Mouse (Mus musculus): Measurements from ENCODE around the gene Alad. TPM values are rescaled to one million over a fixed set of nuclear protein-coding genes. Genes with fewer than 3 reads are reported as not detected.
A peak's percentile ranks its signal among the peaks of the same experiment; 100 is the strongest.

The Alad gene
- polyA plus RNA-seq, 1 experiment from 2014 or later, result 77.5 TPM

- no peak overlapping the region for H3K4me3 ChIP-seq (ENCODE audit: low read depth, low read length)
- H3K27ac ChIP-seq (ENCODE audit: low read depth, low read length), result no peak overlapping the region
- WGBS, result 93% methylated on average over 7 of the region's 7 CpGs
- H3K36me3 ChIP-seq (ENCODE audit: control insufficient read depth, insufficient read depth, low read length), result no peaks in the 10 kb centered on the region
- peaks cover 3% of the 10 kb centered on the region; the same call in 1 of the 2 replicates for H3K4me1 ChIP-seq (replicated peaks; ENCODE audit: control insufficient read depth, insufficient read depth, low read length)
- no peak for DNase-seq (ENCODE audit: low spot score)
- H3K4me2 ChIP-seq (replicated peaks; ENCODE audit: low read depth, low read length), result no peak overlapping the region
- ATAC-seq (ENCODE audit: low FRiP score), result no peak
- H3K9ac ChIP-seq (ENCODE audit: low read depth, low read length), result no peak overlapping the region
- no peaks in the 10 kb centered on the region for H3K9me3 ChIP-seq (ENCODE audit: control insufficient read depth, low read length)
- no peaks in the 10 kb centered on the region for H3K27me3 ChIP-seq (ENCODE audit: control insufficient read depth, insufficient read depth, low read length)
These were observed 4.7 kb downstream of the Alad start for GRCm38 (mm10) chr4:62514995-62515394.

DNA sequence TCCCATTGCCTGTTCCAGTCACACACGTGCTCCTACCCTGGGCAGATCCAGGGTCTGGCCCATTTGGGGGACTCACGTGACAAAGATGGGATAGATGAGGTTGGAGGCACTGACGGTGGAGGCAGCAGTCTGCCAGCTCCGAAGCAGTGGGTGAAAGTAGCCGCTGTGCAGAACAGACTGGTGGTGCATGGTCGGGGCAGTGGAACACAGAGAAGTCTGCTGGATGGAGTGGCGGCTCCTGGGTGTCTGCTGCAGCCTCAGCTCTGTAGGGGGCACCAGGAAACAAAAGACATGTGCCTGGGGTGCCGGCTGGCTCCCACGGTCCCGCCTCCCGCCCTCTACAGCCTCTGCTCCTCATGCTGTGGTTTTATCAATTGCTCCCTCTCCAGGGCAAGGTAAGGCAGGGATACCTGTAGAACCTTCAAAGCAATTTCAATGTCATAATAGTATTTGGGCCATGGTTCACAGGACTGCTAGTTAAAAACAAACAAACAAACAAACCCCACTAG lies 5.7 kb downstream of the Alad start:
- Histone ChIP-seq H3K4me3 (ENCODE audit: low read depth, low read length) (no peak overlapping the region), H3K36me3 (ENCODE audit: control insufficient read depth, insufficient read depth, low read length) (no peaks in the 10 kb centered on the region), H3K9ac (ENCODE audit: low read depth, low read length) (no peak overlapping the region), H3K9me3 (ENCODE audit: control insufficient read depth, low read length) (no peaks in the 10 kb centered on the region), H3K27me3 (ENCODE audit: control insufficient read depth, insufficient read depth, low read length) (no peaks in the 10 kb centered on the region), H3K27ac (ENCODE audit: low read depth, low read length) (no peak overlapping the region), H3K4me1 (replicated peaks; ENCODE audit: control insufficient read depth, insufficient read depth, low read length) (peaks cover 3% of the 10 kb centered on the region; the same call in 1 of the 2 replicates), H3K4me2 (replicated peaks; ENCODE audit: low read depth, low read length) (no peak overlapping the region)
- DNase-seq (ENCODE audit: low spot score) (no peak), ATAC-seq (ENCODE audit: low FRiP score) (no peak)
- 60% methylated on average over 11 of the region's 11 CpGs for WGBS

DNA sequence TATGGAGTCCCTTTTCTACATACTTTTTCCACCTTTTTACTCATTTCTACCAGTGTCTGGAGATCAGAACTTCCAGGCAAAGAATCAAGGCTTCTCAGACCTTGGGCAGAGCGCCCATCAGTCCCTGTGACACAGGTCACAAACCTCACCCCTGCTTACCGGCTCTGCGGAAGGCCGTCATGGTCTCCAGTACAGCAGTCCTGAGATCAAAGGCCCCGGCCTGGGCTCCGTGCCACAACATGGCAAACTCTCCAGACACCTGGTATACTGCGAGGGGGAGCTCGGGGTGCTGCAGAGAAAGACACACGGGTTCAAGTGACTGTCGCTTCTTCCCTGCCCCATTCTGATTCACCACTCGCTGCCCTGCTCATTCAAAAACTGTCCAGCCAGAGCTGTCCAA lies 9.8 kb downstream of the Alad start:
- ATAC-seq (ENCODE audit: low FRiP score) (no peak), DNase-seq (ENCODE audit: low spot score) (no peak)
- H3K4me3 ChIP-seq (ENCODE audit: low read depth, low read length), result no peak overlapping the region
- H3K9ac ChIP-seq (ENCODE audit: low read depth, low read length), result no peak overlapping the region
- H3K4me1 ChIP-seq (replicated peaks; ENCODE audit: control insufficient read depth, insufficient read depth, low read length), result no peaks in the 10 kb centered on the region
- H3K27me3 ChIP-seq (ENCODE audit: control insufficient read depth, insufficient read depth, low read length), result no peaks in the 10 kb centered on the region
- 95% methylated on average over 11 of the region's 11 CpGs for WGBS
- H3K36me3 ChIP-seq (ENCODE audit: control insufficient read depth, insufficient read depth, low read length), result no peaks in the 10 kb centered on the region
- no peaks in the 10 kb centered on the region for H3K9me3 ChIP-seq (ENCODE audit: control insufficient read depth, low read length)
- H3K27ac ChIP-seq (ENCODE audit: low read depth, low read length), result no peak overlapping the region
- no peak overlapping the region for H3K4me2 ChIP-seq (replicated peaks; ENCODE audit: low read depth, low read length)

GRCm38 (mm10) chr4:62508839-62509238 lies 10.9 kb downstream of the Alad start:
- H3K27me3 ChIP-seq (ENCODE audit: control insufficient read depth, insufficient read depth, low read length), result no peaks in the 10 kb centered on the region
- no peak for ATAC-seq (ENCODE audit: low FRiP score)
- H3K4me1 ChIP-seq (replicated peaks; ENCODE audit: control insufficient read depth, insufficient read depth, low read length), result no peaks in the 10 kb centered on the region
- no peak for DNase-seq (ENCODE audit: low spot score)
- no peak overlapping the region for H3K4me3 ChIP-seq (ENCODE audit: low read depth, low read length)
- no peak overlapping the region for H3K27ac ChIP-seq (ENCODE audit: low read depth, low read length)
- no peaks in the 10 kb centered on the region for H3K9me3 ChIP-seq (ENCODE audit: control insufficient read depth, low read length)
- no peaks in the 10 kb centered on the region for H3K36me3 ChIP-seq (ENCODE audit: control insufficient read depth, insufficient read depth, low read length)
- H3K9ac ChIP-seq (ENCODE audit: low read depth, low read length), result no peak overlapping the region
- H3K4me2 ChIP-seq (replicated peaks; ENCODE audit: low read depth, low read length), result no peak overlapping the region
- 83% methylated on average over 5 of the region's 5 CpGs for WGBS

DNA sequence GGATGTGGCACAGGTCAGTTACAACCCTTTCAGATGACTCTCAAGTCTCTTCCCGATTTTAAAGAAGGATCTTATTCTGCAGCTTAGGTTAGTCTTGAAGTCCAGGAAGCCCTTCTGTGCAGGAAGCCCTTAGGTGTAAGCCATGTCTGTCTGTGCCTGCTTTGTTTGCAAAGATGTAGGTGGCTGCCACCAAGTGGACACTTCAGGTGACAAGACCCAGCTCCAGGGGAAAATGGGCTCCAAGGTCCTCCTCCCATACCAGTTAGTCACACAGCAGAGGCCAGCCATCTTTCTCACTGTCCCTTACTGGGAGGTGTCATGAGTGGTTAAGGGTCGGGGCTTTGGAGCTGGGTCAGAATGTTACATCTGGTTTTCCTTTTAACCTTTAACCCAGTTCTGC lies 12.9 kb downstream of the Alad start:
- DNase-seq (ENCODE audit: low spot score) (no peak), ATAC-seq (ENCODE audit: low FRiP score) (no peak)
- Histone ChIP-seq H3K4me3 (ENCODE audit: low read depth, low read length) (no peak overlapping the region), H3K9ac (ENCODE audit: low read depth, low read length) (no peak overlapping the region), H3K4me2 (replicated peaks; ENCODE audit: low read depth, low read length) (no peak overlapping the region), H3K27ac (ENCODE audit: low read depth, low read length) (no peak overlapping the region), H3K4me1 (replicated peaks; ENCODE audit: control insufficient read depth, insufficient read depth, low read length) (no peaks in the 10 kb centered on the region), H3K9me3 (ENCODE audit: control insufficient read depth, low read length) (no peaks in the 10 kb centered on the region), H3K36me3 (ENCODE audit: control insufficient read depth, insufficient read depth, low read length) (no peaks in the 10 kb centered on the region), H3K27me3 (ENCODE audit: control insufficient read depth, insufficient read depth, low read length) (no peaks in the 10 kb centered on the region)
- 60% methylated on average over 2 of the region's 2 CpGs for WGBS

- Histone ChIP-seq H3K4me2 (replicated peaks; ENCODE audit: low read depth, low read length) (no peak overlapping the region), H3K4me3 (ENCODE audit: low read depth, low read length) (no peak overlapping the region), H3K27me3 (ENCODE audit: control insufficient read depth, insufficient read depth, low read length) (no peaks in the 10 kb centered on the region), H3K9me3 (ENCODE audit: control insufficient read depth, low read length) (no peaks in the 10 kb centered on the region), H3K27ac (ENCODE audit: low read depth, low read length) (no peak overlapping the region), H3K9ac (ENCODE audit: low read depth, low read length) (no peak overlapping the region), H3K36me3 (ENCODE audit: control insufficient read depth, insufficient read depth, low read length) (no peaks in the 10 kb centered on the region), H3K4me1 (replicated peaks; ENCODE audit: control insufficient read depth, insufficient read depth, low read length) (no peaks in the 10 kb centered on the region)
- DNase-seq (ENCODE audit: low spot score) (no peak), ATAC-seq (ENCODE audit: low FRiP score) (no peak)
- WGBS, result 86% methylated on average over 3 of the region's 3 CpGs
These were observed 13.7 kb downstream of the Alad start for GRCm38 (mm10) chr4:62505991-62506390.

DNA sequence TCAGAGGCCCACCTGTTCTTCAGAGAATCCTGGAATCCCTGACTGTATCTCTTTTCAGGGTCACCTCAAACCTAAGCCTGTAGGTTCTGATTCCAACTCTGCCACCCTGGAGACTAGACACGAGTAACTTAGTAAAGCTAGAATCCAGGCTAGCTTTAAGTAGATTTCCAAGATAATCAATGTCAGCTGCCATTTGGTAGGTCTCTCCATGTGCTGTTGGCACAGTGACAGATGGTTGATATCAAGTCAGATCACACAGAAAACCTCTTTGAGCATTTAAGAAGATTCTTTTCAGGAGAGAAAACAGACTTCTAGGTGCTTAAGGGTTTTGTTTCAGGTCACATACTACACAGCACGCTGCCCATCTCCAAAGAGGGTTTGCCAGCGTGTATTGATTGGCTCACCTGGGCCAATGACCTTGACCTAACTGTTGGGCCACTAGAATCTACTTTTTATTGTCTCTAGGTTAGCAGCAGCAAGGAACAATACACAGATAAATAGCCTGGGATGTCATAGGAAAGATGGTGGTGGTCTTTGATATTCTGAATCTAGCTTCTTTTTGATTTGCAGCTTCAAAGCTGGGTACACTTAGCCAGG lies 16.2 kb downstream of the Alad start, which contains the start of gene Hdhd3:
Gene Hdhd3, minus strand, starts transcription at position 94 of the 597 bp plus-strand sequence.
- Histone ChIP-seq H3K4me2 (replicated peaks; ENCODE audit: low read depth, low read length) (peak within 1 kb of the TSS; percentile 67), H3K27ac (ENCODE audit: low read depth, low read length) (peak within 1 kb of the TSS; percentile 30; the same call in 1 of the 2 replicates), H3K4me1 (replicated peaks; ENCODE audit: control insufficient read depth, insufficient read depth, low read length) (no peaks in the 10 kb centered on the region), H3K36me3 (ENCODE audit: control insufficient read depth, insufficient read depth, low read length) (0 out of 2 replicates have a peak, but pooled peaks cover 5% of the 10 kb centered on the region), H3K9me3 (ENCODE audit: control insufficient read depth, low read length) (no peaks in the 10 kb centered on the region), H3K27me3 (ENCODE audit: control insufficient read depth, insufficient read depth, low read length) (no peaks in the 10 kb centered on the region), H3K9ac (ENCODE audit: low read depth, low read length) (peak within 1 kb of the TSS; percentile 77), H3K4me3 (ENCODE audit: low read depth, low read length) (peak within 1 kb of the TSS; percentile 74)
- 81% methylated on average over 3 of the region's 3 CpGs for WGBS
- ATAC-seq (ENCODE audit: low FRiP score), result no peak
- no peak for DNase-seq (ENCODE audit: low spot score)

DNA sequence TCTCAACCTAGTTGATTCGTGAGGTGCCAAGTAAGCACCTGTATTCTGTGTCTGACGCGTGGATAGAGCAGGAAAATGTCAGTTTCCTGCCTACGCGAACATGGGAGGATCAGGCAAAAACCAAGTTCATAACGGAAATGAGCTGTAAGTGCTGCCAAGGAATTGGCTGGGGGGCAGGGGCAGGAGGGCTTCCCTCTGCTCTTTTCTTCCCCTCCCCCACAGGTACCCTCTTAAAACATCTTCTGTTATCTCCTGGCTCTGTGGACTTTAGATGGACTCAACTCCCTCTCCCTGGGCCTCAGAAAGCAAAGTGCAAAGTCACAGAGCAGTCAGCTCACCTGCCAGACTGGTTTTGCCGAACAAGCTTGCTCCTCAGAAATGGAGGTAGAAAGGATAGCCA lies 16.7 kb downstream of the Alad start:
- ATAC-seq (ENCODE audit: low FRiP score) (no peak), DNase-seq (ENCODE audit: low spot score) (no peak)
- H3K4me2 ChIP-seq (replicated peaks; ENCODE audit: low read depth, low read length), result no peak overlapping the region
- H3K27me3 ChIP-seq (ENCODE audit: control insufficient read depth, insufficient read depth, low read length), result no peaks in the 10 kb centered on the region
- H3K9me3 ChIP-seq (ENCODE audit: control insufficient read depth, low read length), result no peaks in the 10 kb centered on the region
- H3K9ac ChIP-seq (ENCODE audit: low read depth, low read length), result no peak overlapping the region
- H3K36me3 ChIP-seq (ENCODE audit: control insufficient read depth, insufficient read depth, low read length), result 0 out of 2 replicates have a peak, but pooled peaks cover 5% of the 10 kb centered on the region
- no peak overlapping the region for H3K27ac ChIP-seq (ENCODE audit: low read depth, low read length)
- no peak overlapping the region for H3K4me3 ChIP-seq (ENCODE audit: low read depth, low read length)
- WGBS, result 79% methylated on average over 7 of the region's 7 CpGs
- no peaks in the 10 kb centered on the region for H3K4me1 ChIP-seq (replicated peaks; ENCODE audit: control insufficient read depth, insufficient read depth, low read length)

All from hindbrain, embryonic 11.5 days (tissue).